Mouse (Mus musculus) thymus, postnatal 14 days (tissue): ENCODE measurements around the gene Epx.

Experiments used
- DNase-seq: peaks from one replicate; pipeline ENCODE4 v3.0.0; 2021

The Epx gene

DNA sequence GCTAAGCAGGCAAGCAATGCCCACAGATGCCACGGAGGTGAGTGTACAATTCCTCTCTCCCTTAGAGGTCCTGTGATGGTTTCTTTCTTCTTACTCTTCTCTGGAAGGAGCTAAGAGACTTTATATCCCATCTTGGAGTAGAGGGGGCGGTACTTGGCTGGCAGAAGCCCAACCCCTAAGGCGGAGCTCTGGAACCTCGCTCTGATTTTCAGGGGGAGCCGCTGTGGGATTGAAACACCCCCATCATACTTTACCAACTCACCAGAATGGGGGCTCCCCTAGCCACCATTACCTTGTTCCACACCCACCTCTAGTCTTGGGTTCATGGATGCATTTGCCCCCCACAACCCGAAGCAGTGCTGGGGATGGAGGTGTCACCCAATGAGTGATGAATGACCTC lies at the start of gene Epx:
TSS of gene Epx (minus strand) at position 101 of the 400 bp plus-strand sequence.
- no peak for DNase-seq

- DNase-seq = peak; percentile 48
Observed at GRCm38 (mm10) chr11:87920966-87921365, 45.6 kb upstream of the Epx start, which contains the start of gene Olfr464. TSS of gene Olfr464 (minus strand) at chr11:87920967.

GRCm38 (mm10) chr11:87920301-87920700 lies 45.0 kb upstream of the Epx start:
- no peak for DNase-seq

DNA sequence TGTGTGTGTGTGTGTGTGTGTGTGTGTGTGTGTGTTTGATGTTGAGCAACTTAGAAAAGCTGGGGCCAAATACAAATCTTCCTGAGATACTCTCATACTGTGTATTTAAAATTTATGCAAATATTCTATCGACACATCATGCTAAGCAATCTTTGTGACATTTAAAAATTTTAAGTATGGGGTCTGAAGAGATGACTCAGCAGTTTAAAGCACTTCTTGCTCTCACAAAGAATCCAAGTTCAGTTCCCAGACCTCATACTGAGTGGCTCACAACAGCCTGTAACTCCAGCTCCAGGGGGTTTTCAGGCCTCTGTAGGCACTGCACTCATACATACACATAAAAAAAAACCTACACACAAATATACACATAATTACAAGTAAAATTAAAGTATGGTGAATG lies 40.7 kb upstream of the Epx start:
- DNase-seq = no peak

DNA sequence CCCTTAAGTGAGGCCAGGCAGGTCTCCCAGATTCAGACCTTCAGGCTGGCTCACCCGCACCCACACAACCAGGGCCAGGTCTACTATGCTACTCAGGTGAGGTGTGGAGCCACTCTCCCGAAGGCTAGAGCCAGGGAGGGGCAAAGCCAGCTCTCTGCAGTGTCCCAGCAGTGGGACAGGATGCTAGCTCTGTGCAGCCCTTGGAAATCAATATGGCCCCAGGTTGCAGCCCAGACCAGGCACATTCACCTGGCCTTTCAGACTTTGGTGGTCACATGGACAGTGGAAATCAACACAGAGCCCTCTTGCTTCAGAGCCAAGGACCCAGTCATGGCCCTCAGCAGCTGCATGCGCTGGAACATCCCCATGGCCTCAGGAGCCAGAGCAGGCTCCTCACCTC lies 29.0 kb upstream of the Epx start:
- DNase-seq = no peak

- no peak for DNase-seq
Observed at GRCm38 (mm10) chr11:87897287-87897686, 22.0 kb upstream of the Epx start, which contains the start of gene Olfr463. TSS of gene Olfr463 (minus strand) at chr11:87897387.

DNA sequence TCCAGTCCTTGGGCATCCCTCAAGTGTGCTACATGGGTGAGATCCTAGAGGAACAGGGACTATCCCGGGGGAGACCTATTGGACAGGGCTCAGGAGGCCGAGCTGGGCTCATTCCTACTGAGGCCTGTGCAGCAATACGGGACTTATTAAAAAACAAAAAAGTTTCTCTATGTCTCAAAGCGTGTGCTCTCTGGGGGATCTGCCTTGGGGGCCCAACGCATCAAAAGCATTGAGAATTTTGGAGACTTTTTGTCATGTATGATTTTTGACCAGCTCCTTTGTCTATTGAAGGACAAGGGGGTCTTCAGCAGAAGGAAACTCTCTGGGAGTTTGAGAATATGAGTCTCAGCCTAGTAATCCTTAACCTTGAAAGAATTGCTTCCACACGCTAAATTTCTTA lies 16.8 kb upstream of the Epx start, which contains the start of gene Olfr462:
TSS of gene Olfr462 (minus strand) at position 101 of the 400 bp plus-strand sequence.
- DNase-seq = no peak

DNA sequence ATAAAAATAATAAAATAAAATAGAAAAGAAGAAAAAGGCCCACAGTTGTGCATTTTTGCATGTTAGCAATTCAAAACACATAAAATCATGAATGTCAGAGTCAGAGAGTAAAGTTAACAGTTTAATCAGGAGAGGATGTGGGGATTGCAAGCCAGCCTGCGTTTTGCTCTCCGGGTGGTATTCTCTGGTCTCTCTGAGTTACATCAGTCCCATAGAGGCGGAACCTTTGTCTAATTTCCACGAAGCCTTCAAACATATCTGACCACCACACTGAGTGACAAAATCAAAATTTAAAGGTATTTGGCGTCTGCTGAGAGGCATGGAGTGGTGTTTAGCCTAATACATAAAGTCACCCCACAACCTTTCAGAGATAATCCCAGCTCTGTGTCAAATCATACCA lies 9.5 kb upstream of the Epx start:
- DNase-seq = no peak

- no peak for DNase-seq
Observed at GRCm38 (mm10) chr11:87883493-87883892, 8.2 kb upstream of the Epx start.

GRCm38 (mm10) chr11:87881714-87882113 lies 6.4 kb upstream of the Epx start:
- no peak for DNase-seq

- DNase-seq = no peak
Observed at GRCm38 (mm10) chr11:87879826-87880225, 4.5 kb upstream of the Epx start.

DNA sequence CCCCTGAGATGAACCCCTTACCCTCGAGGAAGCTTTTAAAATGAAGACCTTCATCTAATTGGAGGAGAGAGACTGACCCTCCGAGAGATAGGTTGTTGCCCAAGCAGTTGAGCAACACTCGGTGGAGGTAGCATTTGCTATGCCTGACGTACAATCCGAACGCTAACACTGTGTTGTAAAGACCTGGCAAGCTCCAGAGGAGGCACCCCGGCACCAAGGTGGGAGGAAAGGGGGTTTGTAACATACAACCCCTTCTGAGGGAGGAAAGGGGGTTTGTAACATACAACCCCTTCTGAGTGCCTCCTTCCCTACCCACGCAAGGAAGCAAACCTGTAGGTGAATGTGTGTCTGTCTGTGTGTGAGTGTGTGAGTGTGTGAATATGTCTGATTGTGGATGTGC lies 3.6 kb downstream of the Epx start:
- DNase-seq = no peak

DNA sequence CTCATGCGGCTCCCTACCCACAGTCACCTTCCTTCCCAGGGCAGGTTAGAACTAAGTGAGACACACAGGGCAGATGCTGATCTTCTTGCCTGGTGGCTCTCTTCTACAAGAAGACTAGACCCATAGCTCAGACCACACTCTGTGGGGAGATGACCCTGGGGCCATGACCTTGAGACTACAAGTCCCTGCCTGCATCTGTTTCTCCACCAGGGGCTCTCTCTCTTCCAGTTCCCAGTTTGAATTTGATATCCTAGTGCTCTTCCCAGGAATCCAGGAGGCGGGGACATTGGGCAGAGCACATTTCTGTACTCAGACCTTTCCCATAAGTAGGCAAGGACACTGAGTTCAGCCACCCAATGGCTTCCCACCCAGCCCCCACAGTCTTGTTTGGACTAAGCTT lies 5.2 kb downstream of the Epx start:
- no peak for DNase-seq

DNA sequence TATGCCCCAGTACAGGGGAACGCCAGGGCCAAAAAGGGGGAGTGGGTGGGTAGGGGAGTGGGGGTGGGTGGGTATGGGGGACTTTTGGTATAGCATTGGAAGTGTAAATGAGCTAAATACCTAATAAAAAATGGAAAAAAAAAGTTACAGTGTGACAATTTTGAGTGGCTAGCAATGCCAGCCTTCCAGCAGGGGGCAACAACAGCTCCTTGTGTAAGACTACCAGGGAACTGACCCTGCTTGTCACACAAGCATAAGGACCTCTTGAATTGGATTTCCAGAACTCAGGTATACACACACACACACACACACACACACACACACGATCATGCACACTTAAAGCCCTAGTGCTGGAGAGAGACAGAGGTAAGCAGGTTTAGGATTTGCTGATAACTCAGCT lies 8.4 kb downstream of the Epx start:
- DNase-seq = peak; percentile 37

DNA sequence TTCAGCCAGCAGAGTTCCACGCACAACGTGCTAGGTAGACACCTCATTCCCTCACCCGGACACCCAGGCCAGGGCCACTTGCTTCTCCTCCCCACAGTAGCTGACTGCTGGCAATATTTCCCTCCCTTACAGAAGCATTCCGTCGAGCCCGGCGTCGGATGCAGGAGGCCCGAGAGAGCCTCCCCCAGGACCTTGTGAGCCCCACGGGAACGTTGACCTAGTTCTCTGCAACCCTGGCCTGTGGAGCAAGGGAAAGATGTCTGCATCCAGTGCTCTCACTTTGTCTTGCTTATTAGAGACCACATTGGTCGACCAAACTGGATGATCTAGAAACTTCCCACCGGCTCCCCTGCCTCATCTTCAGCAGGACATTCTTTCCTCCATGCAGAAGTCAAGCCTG lies 12.5 kb downstream of the Epx start:
- DNase-seq = no peak

DNA sequence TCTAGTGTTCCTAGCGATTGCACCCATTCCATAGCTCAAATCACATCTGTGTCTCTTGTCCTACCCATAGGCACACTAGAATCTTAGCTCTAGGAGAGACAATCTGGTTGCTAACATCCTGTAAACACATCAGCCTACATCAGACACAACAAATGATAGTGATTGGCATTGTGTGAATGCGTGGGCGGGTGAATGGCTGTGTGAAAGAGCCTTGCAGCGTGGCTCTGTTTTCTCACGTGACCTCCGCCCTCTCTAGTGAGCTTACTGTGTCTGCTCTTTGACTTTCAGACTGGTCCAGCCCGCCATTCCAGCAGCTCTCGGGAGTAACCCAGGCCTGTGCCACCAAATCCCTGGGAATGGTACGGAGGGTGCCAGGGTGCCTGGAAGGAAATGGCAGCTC lies 14.9 kb downstream of the Epx start:
- DNase-seq = no peak

DNA sequence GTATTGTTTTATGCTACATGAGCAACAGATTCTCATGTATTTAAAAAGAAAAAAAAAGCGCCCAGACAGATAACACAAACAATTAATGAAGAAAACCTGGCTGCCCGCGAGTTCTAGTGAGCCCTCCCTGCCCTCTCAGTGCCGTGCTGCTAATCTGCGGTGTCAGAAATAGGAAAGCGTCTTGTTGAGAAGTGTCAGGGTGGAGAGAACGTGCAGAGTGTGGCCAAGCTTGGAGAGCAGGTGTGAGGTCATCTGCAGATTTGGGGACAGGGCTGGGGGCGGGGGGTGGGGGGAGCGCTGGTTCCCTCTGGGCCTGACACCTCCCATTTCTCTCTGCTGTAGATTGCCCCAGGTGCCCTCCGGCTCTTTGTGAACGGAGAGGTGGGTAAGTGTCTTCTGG lies 16.1 kb downstream of the Epx start:
- DNase-seq = no peak

DNA sequence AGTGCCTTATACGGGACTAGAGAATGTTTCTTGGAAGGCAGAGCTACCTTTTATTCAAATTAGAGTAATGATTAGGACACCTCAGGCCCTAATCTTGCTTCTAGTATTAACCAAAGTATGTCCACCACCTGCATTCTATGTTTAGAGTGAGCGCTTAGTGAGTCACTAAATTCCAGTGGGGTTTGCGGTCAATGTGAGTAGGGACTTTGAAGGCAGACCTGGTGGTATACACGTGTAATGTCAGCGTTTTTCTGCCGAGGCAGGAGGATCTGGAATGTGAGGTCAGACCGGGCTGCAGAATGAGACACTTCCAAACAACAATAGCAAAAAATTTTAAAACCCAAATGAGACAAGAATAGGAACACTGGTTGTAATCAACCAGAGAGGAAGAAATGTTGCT lies 20.8 kb downstream of the Epx start:
- no peak for DNase-seq

DNA sequence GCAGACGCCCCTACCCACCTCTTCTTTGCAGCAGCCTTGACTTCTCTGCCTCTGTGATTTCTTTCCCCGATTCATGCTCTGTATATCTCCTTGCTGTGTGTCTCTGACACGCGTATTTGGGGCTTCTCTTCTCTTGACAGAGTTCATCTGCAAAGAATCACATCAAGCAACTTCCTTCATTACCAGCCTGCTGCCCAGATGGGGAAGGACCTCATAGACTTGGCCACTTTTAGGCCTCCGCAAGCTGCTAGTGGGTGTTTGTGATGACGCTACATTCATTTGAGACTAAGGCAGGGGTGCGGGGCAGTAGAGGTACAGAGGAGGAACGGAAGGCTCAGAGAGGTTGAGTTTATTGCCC lies 21.8 kb downstream of the Epx start:
- peak; percentile 5 for DNase-seq

- peak; percentile 94 for DNase-seq
Observed at GRCm38 (mm10) chr11:87852690-87853596, 22.4 kb downstream of the Epx start, which contains the start of gene Mks1. TSS of gene Mks1 (plus strand) at chr11:87853215.

- no peak for DNase-seq
Observed at GRCm38 (mm10) chr11:87847884-87848283, 27.5 kb downstream of the Epx start.

GRCm38 (mm10) chr11:87846968-87847600 lies 28.3 kb downstream of the Epx start:
- no peak for DNase-seq

GRCm38 (mm10) chr11:87841436-87841835 lies 33.9 kb downstream of the Epx start:
- no peak for DNase-seq

DNA sequence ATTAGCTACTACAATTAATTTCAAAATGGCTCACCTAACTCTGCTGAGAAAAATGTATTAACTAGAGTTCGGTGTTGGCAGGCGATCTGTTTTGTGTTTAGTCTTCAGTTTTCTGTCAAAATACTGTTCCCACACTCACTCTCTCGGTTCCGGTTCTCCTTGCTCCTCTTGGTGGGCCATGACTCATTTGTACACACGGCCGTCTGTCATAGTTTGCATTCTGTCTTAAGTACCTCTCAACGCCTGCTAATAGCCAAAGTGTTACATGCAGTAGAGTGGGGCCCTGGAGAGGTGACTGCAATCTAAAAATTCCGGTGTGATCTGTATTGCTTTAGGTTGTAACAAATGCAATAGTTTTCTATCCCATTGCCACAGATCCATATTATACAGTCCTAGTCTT lies 34.7 kb downstream of the Epx start:
- DNase-seq = no peak
